Mouse (Mus musculus) WW6 (cell line): ENCODE results near the gene Pbx1.

Experiments
- DNase-seq: peaks from one replicate; pipeline ENCODE4 v3.0.0-alpha.2; 2013; ENCODE audit warnings: low read depth, low spot score

Gene Pbx1

GRCm38 (mm10) chr1:168384594-168384955 is 47.5 kb downstream of the Pbx1 start:
- no peak for DNase-seq

GRCm38 (mm10) chr1:168383832-168384593 is 48.1 kb downstream of the Pbx1 start:
- no peak for DNase-seq

GRCm38 (mm10) chr1:168382823-168383157 is 49.3 kb downstream of the Pbx1 start:
- DNase-seq = no peak

GRCm38 (mm10) chr1:168382106-168382822 is 49.8 kb downstream of the Pbx1 start:
- DNase-seq = no peak

- no peak for DNase-seq
Observed at GRCm38 (mm10) chr1:168381451-168381850, 50.6 kb downstream of the Pbx1 start.

GRCm38 (mm10) chr1:168380241-168380770 is 51.8 kb downstream of the Pbx1 start:
- DNase-seq = no peak

GRCm38 (mm10) chr1:168377650-168378049 is 54.4 kb downstream of the Pbx1 start:
- no peak for DNase-seq

GRCm38 (mm10) chr1:168376330-168376729 is 55.7 kb downstream of the Pbx1 start:
- DNase-seq = no peak

- no peak for DNase-seq
Observed at GRCm38 (mm10) chr1:168374953-168375600, 57.0 kb downstream of the Pbx1 start.

GRCm38 (mm10) chr1:168372089-168372488 is 60.0 kb downstream of the Pbx1 start:
- DNase-seq = no peak

GRCm38 (mm10) chr1:168370966-168371365 is 61.1 kb downstream of the Pbx1 start:
- DNase-seq = no peak

GRCm38 (mm10) chr1:168366261-168366660 is 65.8 kb downstream of the Pbx1 start:
- DNase-seq = no peak

- no peak for DNase-seq
Observed at GRCm38 (mm10) chr1:168364325-168364724, 67.7 kb downstream of the Pbx1 start.

GRCm38 (mm10) chr1:168363053-168363452 is 69.0 kb downstream of the Pbx1 start:
- no peak for DNase-seq

- no peak for DNase-seq
Observed at GRCm38 (mm10) chr1:168362464-168362863, 69.6 kb downstream of the Pbx1 start.

GRCm38 (mm10) chr1:168357680-168358611 is 74.1 kb downstream of the Pbx1 start:
- DNase-seq = no peak

GRCm38 (mm10) chr1:168356970-168357441 is 75.1 kb downstream of the Pbx1 start:
- no peak for DNase-seq

GRCm38 (mm10) chr1:168355985-168356556 is 76.0 kb downstream of the Pbx1 start:
- no peak for DNase-seq

GRCm38 (mm10) chr1:168354934-168355333 is 77.1 kb downstream of the Pbx1 start:
- DNase-seq = no peak

GRCm38 (mm10) chr1:168348036-168348784 is 83.9 kb downstream of the Pbx1 start:
- DNase-seq = no peak
